Mouse (Mus musculus): ENCODE data around the gene Pakap. TPM values are rescaled to one million over a fixed set of nuclear protein-coding genes. Genes with fewer than 3 reads are reported as not detected.

Gene Pakap
- polyA plus RNA-seq, 1 experiment from 2014 or later, result 5.1 TPM

DNA sequence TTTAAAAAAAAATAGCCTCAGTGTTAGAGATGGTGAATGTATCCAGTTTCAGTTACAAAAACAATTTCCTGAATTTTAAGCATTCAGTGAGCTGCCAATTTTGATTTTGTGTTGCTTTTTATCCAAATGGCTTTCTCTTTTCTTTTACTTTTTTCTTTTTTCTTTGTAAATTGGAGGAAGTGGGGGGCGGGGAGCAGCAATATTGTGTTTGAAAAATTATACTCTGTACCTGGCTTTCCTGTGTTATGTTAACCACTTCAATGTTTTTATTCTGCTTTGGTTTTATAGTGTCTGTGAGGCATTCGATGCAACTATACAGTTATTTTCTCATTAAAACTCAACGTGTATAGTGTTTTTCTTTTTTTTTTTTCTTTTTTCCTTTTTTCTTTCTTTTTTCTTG, 328.7 kb downstream of the Pakap start:
- ATAC-seq (replicated peaks; ENCODE audit: low FRiP score) (no peak), DNase-seq (ENCODE audit: low spot score) (no peak)
- H3K27ac ChIP-seq (ENCODE audit: low read depth, low read length), result no peak overlapping the region
- no peak overlapping the region for H3K4me3 ChIP-seq (ENCODE audit: low read depth, low read length)
- no peak overlapping the region for H3K4me2 ChIP-seq
- no peaks in the 10 kb centered on the region for H3K27me3 ChIP-seq (replicated peaks; ENCODE audit: control insufficient read depth, insufficient read depth, low read length)
- H3K4me1 ChIP-seq (replicated peaks; ENCODE audit: control insufficient read depth, insufficient read depth, low read length), result no peaks in the 10 kb centered on the region
- H3K36me3 ChIP-seq (ENCODE audit: control insufficient read depth, insufficient read depth, low read length), result no peaks in the 10 kb centered on the region
- no peaks in the 10 kb centered on the region for H3K9me3 ChIP-seq (ENCODE audit: control insufficient read depth, low read length)
- 87% methylated on average over 3 of the region's 3 CpGs for WGBS
- H3K9ac ChIP-seq (ENCODE audit: low read depth, low read length), result no peak overlapping the region

DNA sequence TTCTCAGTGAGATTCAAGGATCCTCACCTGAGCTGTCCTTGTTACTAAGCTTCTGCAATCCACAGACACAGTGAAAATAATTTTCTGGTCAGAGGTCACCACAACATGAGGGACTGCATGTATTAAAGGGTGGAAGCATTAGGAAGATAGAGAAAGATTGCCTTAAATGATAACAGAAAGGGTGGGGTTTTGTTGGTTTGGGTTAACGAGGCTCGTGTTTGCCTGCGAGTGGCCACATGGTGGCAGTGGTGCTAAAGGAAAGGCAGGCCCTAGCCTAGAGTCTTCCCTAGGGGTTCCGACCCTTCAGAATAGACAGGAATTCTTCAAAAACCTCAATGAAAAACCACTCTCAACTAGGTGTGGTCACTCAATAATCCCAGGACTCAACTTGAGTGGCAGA, 333.2 kb downstream of the Pakap start:
- DNase-seq (ENCODE audit: low spot score) (no peak), ATAC-seq (replicated peaks; ENCODE audit: low FRiP score) (no peak)
- H3K36me3 ChIP-seq (ENCODE audit: control insufficient read depth, insufficient read depth, low read length), result no peaks in the 10 kb centered on the region
- H3K4me1 ChIP-seq (replicated peaks; ENCODE audit: control insufficient read depth, insufficient read depth, low read length), result no peaks in the 10 kb centered on the region
- H3K27ac ChIP-seq (ENCODE audit: low read depth, low read length), result no peak overlapping the region
- no peak overlapping the region for H3K4me2 ChIP-seq
- H3K4me3 ChIP-seq (ENCODE audit: low read depth, low read length), result no peak overlapping the region
- 12% methylated on average over 4 of the region's 4 CpGs for WGBS
- no peaks in the 10 kb centered on the region for H3K27me3 ChIP-seq (replicated peaks; ENCODE audit: control insufficient read depth, insufficient read depth, low read length)
- no peaks in the 10 kb centered on the region for H3K9me3 ChIP-seq (ENCODE audit: control insufficient read depth, low read length)
- no peak overlapping the region for H3K9ac ChIP-seq (ENCODE audit: low read depth, low read length)

DNA sequence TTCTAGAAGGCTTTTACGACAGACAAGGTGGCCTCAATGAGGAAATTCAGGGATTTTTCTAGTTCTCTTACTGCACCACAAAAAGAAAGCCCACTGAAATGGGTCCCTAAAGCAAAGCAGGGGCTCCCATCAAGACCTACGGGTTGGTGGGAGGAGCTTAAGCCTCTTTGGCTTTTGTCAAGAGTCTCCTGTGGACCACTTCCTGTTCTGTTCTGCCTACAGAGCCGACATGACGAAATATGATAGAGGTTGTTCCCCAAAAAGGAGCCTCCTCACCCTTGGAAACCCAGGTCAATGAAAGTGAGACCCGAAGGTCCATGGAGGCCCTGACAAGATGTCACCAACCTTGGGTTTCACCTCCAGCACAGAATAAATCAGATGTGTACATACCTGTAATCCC, 334.6 kb downstream of the Pakap start:
- Histone ChIP-seq H3K4me2 (no peak overlapping the region), H3K4me3 (ENCODE audit: low read depth, low read length) (no peak overlapping the region), H3K4me1 (replicated peaks; ENCODE audit: control insufficient read depth, insufficient read depth, low read length) (no peaks in the 10 kb centered on the region), H3K9ac (ENCODE audit: low read depth, low read length) (no peak overlapping the region), H3K27ac (ENCODE audit: low read depth, low read length) (no peak overlapping the region), H3K27me3 (replicated peaks; ENCODE audit: control insufficient read depth, insufficient read depth, low read length) (no peaks in the 10 kb centered on the region), H3K36me3 (ENCODE audit: control insufficient read depth, insufficient read depth, low read length) (no peaks in the 10 kb centered on the region), H3K9me3 (ENCODE audit: control insufficient read depth, low read length) (no peaks in the 10 kb centered on the region)
- no peak for DNase-seq (ENCODE audit: low spot score)
- ATAC-seq (replicated peaks; ENCODE audit: low FRiP score), result no peak
- 57% methylated on average over 5 of the region's 5 CpGs for WGBS

DNA sequence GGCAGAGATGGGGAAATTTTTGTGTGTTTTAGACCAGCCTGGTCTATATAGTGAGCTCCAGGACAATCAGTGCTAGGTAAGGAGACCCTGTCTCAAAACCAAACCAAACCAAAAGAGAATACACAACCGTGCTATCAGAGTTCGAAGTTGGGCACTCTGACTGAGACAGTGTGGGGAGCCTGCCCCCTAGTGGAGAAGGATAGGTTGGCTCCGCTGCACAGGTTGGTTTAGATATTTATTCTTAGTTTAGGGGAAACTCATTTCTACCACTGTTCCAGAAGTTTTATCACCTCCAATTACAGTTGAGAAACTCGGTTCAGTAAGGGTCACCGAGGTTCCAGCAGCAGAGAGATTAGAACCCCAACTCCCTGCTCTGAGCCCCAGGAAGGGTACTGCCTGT, 336.2 kb downstream of the Pakap start:
- no peak for ATAC-seq (replicated peaks; ENCODE audit: low FRiP score)
- 11% methylated on average over 5 of the region's 5 CpGs for WGBS
- peak; percentile 55 for DNase-seq (ENCODE audit: low spot score)

DNA sequence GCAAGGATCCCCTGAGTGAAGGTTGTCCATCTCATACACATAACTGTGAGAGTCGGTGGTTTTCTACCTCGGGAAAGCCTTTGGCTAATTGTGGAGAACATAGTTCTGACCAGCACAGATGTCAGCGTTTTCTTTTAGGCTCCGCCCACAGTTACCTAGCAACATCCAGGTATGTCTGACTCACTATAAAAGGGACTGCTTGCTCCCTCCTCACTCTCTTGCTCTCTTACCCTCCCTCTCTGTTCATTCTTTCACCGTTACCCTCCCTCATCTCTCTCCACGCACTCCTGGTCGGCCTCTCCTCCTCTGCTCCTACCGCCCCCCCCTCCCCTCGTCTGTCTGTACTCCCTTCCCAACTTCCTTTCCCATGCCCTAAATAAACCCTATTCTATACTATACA, 336.7 kb downstream of the Pakap start:
- no peak for ATAC-seq (replicated peaks; ENCODE audit: low FRiP score)
- DNase-seq (ENCODE audit: low spot score), result no peak
- H3K4me1 ChIP-seq (replicated peaks; ENCODE audit: control insufficient read depth, insufficient read depth, low read length), result no peaks in the 10 kb centered on the region
- H3K4me3 ChIP-seq (ENCODE audit: low read depth, low read length), result no peak overlapping the region
- H3K27me3 ChIP-seq (replicated peaks; ENCODE audit: control insufficient read depth, insufficient read depth, low read length), result no peaks in the 10 kb centered on the region
- H3K4me2 ChIP-seq, result no peak overlapping the region
- no peak overlapping the region for H3K9ac ChIP-seq (ENCODE audit: low read depth, low read length)
- H3K27ac ChIP-seq (ENCODE audit: low read depth, low read length), result no peak overlapping the region
- H3K9me3 ChIP-seq (ENCODE audit: control insufficient read depth, low read length), result no peaks in the 10 kb centered on the region
- no peaks in the 10 kb centered on the region for H3K36me3 ChIP-seq (ENCODE audit: control insufficient read depth, insufficient read depth, low read length)
- WGBS, result 29% methylated on average over 9 of the region's 9 CpGs

More for the DNA sequence above, 336.2 kb downstream of the Pakap start:
- Histone ChIP-seq H3K9me3 (ENCODE audit: control insufficient read depth, low read length) (no peaks in the 10 kb centered on the region), H3K4me1 (replicated peaks; ENCODE audit: control insufficient read depth, insufficient read depth, low read length) (no peaks in the 10 kb centered on the region), H3K4me2 (no peak overlapping the region), H3K27ac (ENCODE audit: low read depth, low read length) (no peak overlapping the region), H3K4me3 (ENCODE audit: low read depth, low read length) (no peak overlapping the region), H3K27me3 (replicated peaks; ENCODE audit: control insufficient read depth, insufficient read depth, low read length) (no peaks in the 10 kb centered on the region), H3K9ac (ENCODE audit: low read depth, low read length) (no peak overlapping the region), H3K36me3 (ENCODE audit: control insufficient read depth, insufficient read depth, low read length) (no peaks in the 10 kb centered on the region)

DNA sequence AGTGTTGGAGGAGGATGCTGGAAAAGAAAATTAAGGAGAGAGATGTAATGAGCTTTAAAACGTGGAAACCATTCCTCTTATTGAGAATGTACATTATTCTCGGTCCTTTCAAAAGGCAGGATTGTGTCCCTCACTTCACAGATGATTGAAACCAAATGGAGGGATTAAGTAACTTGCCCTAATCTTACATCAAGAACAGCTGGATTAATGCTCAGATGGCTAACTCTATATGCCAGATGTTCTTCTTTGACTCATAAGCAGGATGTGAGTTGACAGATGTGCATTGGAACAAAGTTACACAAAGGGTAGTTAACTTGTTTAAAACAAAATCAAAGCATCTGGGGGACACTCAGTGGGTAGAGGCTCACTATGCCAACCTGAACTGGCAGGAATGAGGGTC, 338.7 kb downstream of the Pakap start:
- Histone ChIP-seq H3K4me2 (no peak overlapping the region), H3K27ac (ENCODE audit: low read depth, low read length) (no peak overlapping the region), H3K9ac (ENCODE audit: low read depth, low read length) (no peak overlapping the region), H3K27me3 (replicated peaks; ENCODE audit: control insufficient read depth, insufficient read depth, low read length) (no peaks in the 10 kb centered on the region), H3K9me3 (ENCODE audit: control insufficient read depth, low read length) (no peaks in the 10 kb centered on the region), H3K36me3 (ENCODE audit: control insufficient read depth, insufficient read depth, low read length) (no peaks in the 10 kb centered on the region), H3K4me3 (ENCODE audit: low read depth, low read length) (no peak overlapping the region), H3K4me1 (replicated peaks; ENCODE audit: control insufficient read depth, insufficient read depth, low read length) (no peaks in the 10 kb centered on the region)
- ATAC-seq (replicated peaks; ENCODE audit: low FRiP score) (no peak), DNase-seq (ENCODE audit: low spot score) (no peak)
- 56% methylated on average over 2 of the region's 2 CpGs for WGBS

DNA sequence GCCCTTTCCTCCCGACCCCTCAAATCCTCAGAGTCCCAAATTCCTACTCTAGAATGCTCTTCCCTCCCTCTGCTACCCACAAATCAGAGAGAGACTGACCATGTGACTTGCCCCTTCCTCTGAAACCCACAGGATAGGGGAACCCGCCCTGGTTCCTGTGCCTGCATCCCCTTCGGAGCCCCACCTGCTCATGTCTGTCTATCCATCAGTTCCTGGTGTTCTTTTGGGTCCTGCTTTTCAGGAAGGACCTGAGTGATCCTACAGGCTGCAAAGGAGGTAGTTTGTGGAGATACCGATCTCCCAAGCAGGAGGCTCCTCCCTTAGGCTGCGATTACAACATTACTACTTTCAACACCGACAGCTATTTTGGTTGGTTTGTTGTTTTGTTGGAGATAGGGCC, 340.9 kb downstream of the Pakap start:
- Histone ChIP-seq H3K9ac (ENCODE audit: low read depth, low read length) (no peak overlapping the region), H3K27ac (ENCODE audit: low read depth, low read length) (no peak overlapping the region), H3K36me3 (ENCODE audit: control insufficient read depth, insufficient read depth, low read length) (no peaks in the 10 kb centered on the region), H3K9me3 (ENCODE audit: control insufficient read depth, low read length) (no peaks in the 10 kb centered on the region), H3K4me3 (ENCODE audit: low read depth, low read length) (no peak overlapping the region), H3K4me1 (replicated peaks; ENCODE audit: control insufficient read depth, insufficient read depth, low read length) (no peaks in the 10 kb centered on the region), H3K27me3 (replicated peaks; ENCODE audit: control insufficient read depth, insufficient read depth, low read length) (no peaks in the 10 kb centered on the region), H3K4me2 (no peak overlapping the region)
- WGBS, result 38% methylated on average over 6 of the region's 6 CpGs
- no peak for ATAC-seq (replicated peaks; ENCODE audit: low FRiP score)
- no peak for DNase-seq (ENCODE audit: low spot score)

DNA sequence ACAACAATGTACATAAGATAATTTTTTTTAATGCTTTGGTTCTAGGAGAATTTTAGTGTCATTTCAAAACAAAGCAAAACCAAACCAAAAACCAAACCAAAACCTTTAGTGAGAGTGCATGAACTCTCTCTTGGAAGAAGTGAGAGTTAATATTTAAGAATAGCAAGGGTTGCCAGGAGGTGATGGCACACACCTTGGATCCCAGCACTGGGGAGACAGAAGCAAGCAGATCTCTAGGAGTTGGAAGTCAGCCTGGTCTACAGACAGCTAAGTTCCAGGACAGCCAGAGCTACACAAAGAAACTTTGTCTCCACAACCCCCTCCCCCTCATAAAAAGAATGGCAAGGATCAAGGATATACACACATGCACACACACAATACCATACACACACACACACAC, 345.0 kb downstream of the Pakap start:
- Histone ChIP-seq H3K27me3 (replicated peaks; ENCODE audit: control insufficient read depth, insufficient read depth, low read length) (peaks cover 4% of the 10 kb centered on the region), H3K27ac (ENCODE audit: low read depth, low read length) (no peak overlapping the region), H3K9ac (ENCODE audit: low read depth, low read length) (no peak overlapping the region), H3K36me3 (ENCODE audit: control insufficient read depth, insufficient read depth, low read length) (no peaks in the 10 kb centered on the region), H3K4me3 (ENCODE audit: low read depth, low read length) (no peak overlapping the region), H3K4me2 (no peak overlapping the region), H3K4me1 (replicated peaks; ENCODE audit: control insufficient read depth, insufficient read depth, low read length) (no peaks in the 10 kb centered on the region), H3K9me3 (ENCODE audit: control insufficient read depth, low read length) (no peaks in the 10 kb centered on the region)
- ATAC-seq (replicated peaks; ENCODE audit: low FRiP score), result no peak
- DNase-seq (ENCODE audit: low spot score), result no peak

DNA sequence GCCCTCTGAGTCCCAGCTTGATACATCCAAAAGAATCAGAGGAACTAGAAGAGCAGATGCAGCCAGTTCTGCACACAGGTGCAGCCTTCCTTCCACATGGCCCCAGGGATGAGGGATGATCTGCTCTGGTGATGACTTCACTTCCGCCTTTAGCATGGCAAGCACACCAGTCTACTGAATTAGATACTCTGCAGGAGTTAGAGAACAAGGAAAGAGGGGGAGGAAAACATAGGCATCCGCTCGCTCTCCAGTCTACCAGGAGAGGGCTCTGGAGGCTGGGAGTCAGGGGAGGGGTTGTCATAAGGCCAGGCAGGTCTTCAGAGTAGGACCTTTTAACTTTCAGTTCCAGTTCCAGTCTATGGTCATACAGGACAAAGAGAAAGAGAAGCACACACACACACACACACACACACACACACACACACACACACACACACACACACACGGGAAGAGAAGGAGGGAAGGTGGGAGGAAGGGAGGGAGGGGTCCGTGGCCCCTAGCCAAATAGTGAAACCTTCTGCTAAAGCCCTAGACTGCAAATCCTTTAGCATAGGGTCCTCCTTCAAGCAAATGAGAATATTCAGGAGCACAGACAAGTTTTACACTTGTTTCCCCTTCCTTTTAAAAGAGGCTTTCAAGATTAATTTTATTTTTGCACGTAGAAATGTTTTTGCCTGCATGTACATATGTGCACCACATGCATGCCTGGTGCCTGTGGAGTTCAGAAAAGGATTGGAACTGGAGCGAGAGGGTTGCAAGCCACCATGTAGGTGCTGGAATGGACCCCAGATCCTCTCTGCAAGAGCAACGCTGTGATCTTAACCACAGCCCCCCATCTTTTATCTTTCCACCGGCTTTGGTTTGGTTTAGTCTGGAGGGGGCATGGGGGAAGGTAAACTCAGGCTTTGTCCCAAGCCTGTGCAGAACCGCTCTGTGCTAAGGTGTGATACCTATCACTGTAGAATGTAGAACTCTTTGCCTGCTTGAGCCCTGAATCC, 346.5 kb downstream of the Pakap start:
- Histone ChIP-seq H3K4me3 (ENCODE audit: low read depth, low read length) (no peak overlapping the region), H3K36me3 (ENCODE audit: control insufficient read depth, insufficient read depth, low read length) (no peaks in the 10 kb centered on the region), H3K9me3 (ENCODE audit: control insufficient read depth, low read length) (no peaks in the 10 kb centered on the region), H3K27me3 (replicated peaks; ENCODE audit: control insufficient read depth, insufficient read depth, low read length) (peaks cover 4% of the 10 kb centered on the region), H3K9ac (ENCODE audit: low read depth, low read length) (no peak overlapping the region), H3K27ac (ENCODE audit: low read depth, low read length) (no peak overlapping the region), H3K4me2 (no peak overlapping the region), H3K4me1 (replicated peaks; ENCODE audit: control insufficient read depth, insufficient read depth, low read length) (no peaks in the 10 kb centered on the region)
- DNase-seq (ENCODE audit: low spot score), result no peak
- ATAC-seq (replicated peaks; ENCODE audit: low FRiP score), result no peak
- 63% methylated on average over 10 of the region's 10 CpGs for WGBS
